Mouse (Mus musculus): Measurements from ENCODE around the gene Tenm4. TPM values are rescaled to one million over a fixed set of nuclear protein-coding genes. Genes with fewer than 3 reads are reported as not detected.

The Tenm4 gene
- total and polyA plus RNA-seq, 2 experiments: 0.09 to 0.11 TPM

DNA sequence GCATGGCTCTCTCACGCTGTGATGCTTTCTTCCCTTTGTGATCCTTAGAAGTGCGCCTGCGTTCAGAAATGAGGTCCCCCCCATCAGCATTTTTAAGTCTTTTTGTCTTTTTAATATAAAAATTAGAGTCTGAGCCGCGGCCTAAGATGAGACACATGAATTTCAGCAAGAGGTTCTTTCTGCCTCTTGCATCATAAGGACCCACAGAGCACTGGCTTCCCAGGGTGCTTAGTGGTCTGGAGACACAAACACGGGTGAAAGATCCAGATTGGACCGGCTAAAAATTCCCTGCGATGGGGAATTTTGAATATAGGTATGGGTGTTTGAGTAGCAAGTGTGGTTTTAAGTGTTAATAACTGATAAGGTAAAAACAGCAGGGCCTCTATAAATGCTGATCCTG lies 5.7 kb downstream of the Tenm4 start:
- H3K9ac ChIP-seq (ENCODE audit: low read depth, low read length): no peak overlapping the region
- H3K4me1 ChIP-seq (ENCODE audit: control insufficient read depth, insufficient read depth, low read length): no peaks in the 10 kb centered on the region
- no peaks in the 10 kb centered on the region for H3K36me3 ChIP-seq (ENCODE audit: control insufficient read depth, insufficient read depth, low read length)
- no peak for DNase-seq (ENCODE audit: extremely low read depth, low read depth, low spot score)
- TF ChIP-seq CTCF (IDR thresholded peaks at IDR 0.05; ENCODE audit: low read depth, low read length) (no peak), POLR2A (IDR thresholded peaks at IDR 0.05; ENCODE audit: extremely low read depth, insufficient read depth, low read length) (no peak)
- WGBS: 83% methylated on average over 8 of the region's 8 CpGs
- no peaks in the 10 kb centered on the region for H3K79me2 ChIP-seq (ENCODE audit: control insufficient read depth, insufficient read depth, low read length)
- H3K27ac ChIP-seq (replicated peaks; ENCODE audit: insufficient read depth, low read depth, low read length): no peak overlapping the region
- no peak overlapping the region for H3K4me3 ChIP-seq (ENCODE audit: insufficient read depth, low read depth, low read length)
- no peaks in the 10 kb centered on the region for H3K27me3 ChIP-seq (ENCODE audit: control insufficient read depth, insufficient read depth, low read length)

DNA sequence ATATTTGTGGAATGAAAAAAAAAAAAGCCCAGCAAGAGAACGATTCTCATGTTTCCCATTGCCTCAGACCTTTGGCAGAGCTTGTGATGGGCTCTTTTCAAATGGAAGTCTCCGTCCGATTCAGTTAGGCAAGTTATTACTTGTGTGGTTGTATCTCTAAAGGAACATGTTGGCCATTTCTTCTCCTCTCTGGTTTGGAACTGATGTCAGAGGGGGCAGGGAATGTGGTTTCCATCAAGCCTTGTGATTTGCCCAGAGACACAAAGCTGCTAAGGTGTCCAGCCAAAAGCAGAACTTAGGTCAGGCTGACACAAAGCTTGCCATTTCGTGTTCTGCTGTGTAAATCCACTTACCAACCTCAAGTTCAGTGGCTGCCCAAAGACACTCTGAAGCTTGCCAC lies 10.7 kb downstream of the Tenm4 start:
- no peaks in the 10 kb centered on the region for H3K27me3 ChIP-seq (ENCODE audit: control insufficient read depth, insufficient read depth, low read length)
- 81% methylated on average over 4 of the region's 4 CpGs for WGBS
- TF ChIP-seq CTCF (IDR thresholded peaks at IDR 0.05; ENCODE audit: low read depth, low read length) (no peak), POLR2A (IDR thresholded peaks at IDR 0.05; ENCODE audit: extremely low read depth, insufficient read depth, low read length) (no peak)
- no peak overlapping the region for H3K9ac ChIP-seq (ENCODE audit: low read depth, low read length)
- no peak for DNase-seq (ENCODE audit: extremely low read depth, low read depth, low spot score)
- H3K4me3 ChIP-seq (ENCODE audit: insufficient read depth, low read depth, low read length): no peak overlapping the region
- H3K36me3 ChIP-seq (ENCODE audit: control insufficient read depth, insufficient read depth, low read length): no peaks in the 10 kb centered on the region
- H3K27ac ChIP-seq (replicated peaks; ENCODE audit: insufficient read depth, low read depth, low read length): no peak overlapping the region
- H3K79me2 ChIP-seq (ENCODE audit: control insufficient read depth, insufficient read depth, low read length): no peaks in the 10 kb centered on the region
- H3K4me1 ChIP-seq (ENCODE audit: control insufficient read depth, insufficient read depth, low read length): no peaks in the 10 kb centered on the region

DNA sequence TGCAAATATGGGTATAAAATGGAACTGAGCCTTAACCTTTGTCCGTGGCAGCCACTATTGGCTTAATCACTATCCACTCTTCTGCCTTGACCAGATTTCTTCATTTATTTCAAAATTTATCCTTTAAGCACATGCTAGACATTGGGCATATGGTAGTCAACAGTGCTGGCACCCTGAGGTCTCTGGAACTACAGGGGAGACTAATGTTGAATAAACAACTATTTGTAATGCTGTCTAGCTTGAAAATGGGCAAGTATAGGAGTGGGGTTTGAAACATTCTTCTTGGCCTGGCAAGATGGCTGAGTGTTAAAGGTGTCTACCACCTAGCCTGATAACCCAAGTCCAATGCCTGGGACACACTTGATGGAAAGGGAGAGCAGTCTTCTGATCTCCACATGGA lies 12.1 kb downstream of the Tenm4 start:
- no peak for DNase-seq (ENCODE audit: extremely low read depth, low read depth, low spot score)
- TF ChIP-seq POLR2A (IDR thresholded peaks at IDR 0.05; ENCODE audit: extremely low read depth, insufficient read depth, low read length): no peak
- no peak for TF ChIP-seq CTCF (IDR thresholded peaks at IDR 0.05; ENCODE audit: low read depth, low read length)
- H3K4me3 ChIP-seq (ENCODE audit: insufficient read depth, low read depth, low read length): no peak overlapping the region
- WGBS: 98% methylated on average over 1 of the region's 1 CpGs
- no peaks in the 10 kb centered on the region for H3K4me1 ChIP-seq (ENCODE audit: control insufficient read depth, insufficient read depth, low read length)
- no peaks in the 10 kb centered on the region for H3K79me2 ChIP-seq (ENCODE audit: control insufficient read depth, insufficient read depth, low read length)
- H3K27ac ChIP-seq (replicated peaks; ENCODE audit: insufficient read depth, low read depth, low read length): no peak overlapping the region
- H3K27me3 ChIP-seq (ENCODE audit: control insufficient read depth, insufficient read depth, low read length): no peaks in the 10 kb centered on the region
- no peak overlapping the region for H3K9ac ChIP-seq (ENCODE audit: low read depth, low read length)
- H3K36me3 ChIP-seq (ENCODE audit: control insufficient read depth, insufficient read depth, low read length): no peaks in the 10 kb centered on the region

DNA sequence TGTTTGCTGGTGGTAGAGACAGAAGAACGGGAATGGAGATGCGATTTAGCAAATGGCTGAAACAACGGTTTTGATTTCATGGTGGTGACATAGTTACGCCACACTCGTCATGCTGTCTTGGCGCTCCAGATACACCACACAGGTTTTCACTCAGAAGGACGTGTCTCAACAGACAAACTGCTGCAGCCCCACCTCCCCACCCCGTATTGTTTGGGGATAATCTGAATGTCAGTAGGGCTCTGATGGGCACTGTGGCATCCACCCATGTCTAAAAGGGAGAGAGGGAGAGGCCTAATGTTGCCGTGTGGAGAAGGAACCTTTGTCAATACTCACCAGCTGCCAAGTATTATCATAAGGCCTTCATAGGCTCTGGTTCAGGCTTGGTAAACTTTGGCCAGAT lies 14.4 kb downstream of the Tenm4 start:
- H3K4me1 ChIP-seq (ENCODE audit: control insufficient read depth, insufficient read depth, low read length): no peaks in the 10 kb centered on the region
- no peaks in the 10 kb centered on the region for H3K36me3 ChIP-seq (ENCODE audit: control insufficient read depth, insufficient read depth, low read length)
- no peaks in the 10 kb centered on the region for H3K79me2 ChIP-seq (ENCODE audit: control insufficient read depth, insufficient read depth, low read length)
- H3K9ac ChIP-seq (ENCODE audit: low read depth, low read length): no peak overlapping the region
- no peak for TF ChIP-seq CTCF (IDR thresholded peaks at IDR 0.05; ENCODE audit: low read depth, low read length)
- no peak for TF ChIP-seq POLR2A (IDR thresholded peaks at IDR 0.05; ENCODE audit: extremely low read depth, insufficient read depth, low read length)
- whole genome bisulfite sequencing: 86% methylated on average over 9 of the region's 9 CpGs
- no peak overlapping the region for H3K27ac ChIP-seq (replicated peaks; ENCODE audit: insufficient read depth, low read depth, low read length)
- DNase-seq (ENCODE audit: extremely low read depth, low read depth, low spot score): no peak
- H3K4me3 ChIP-seq (ENCODE audit: insufficient read depth, low read depth, low read length): no peak overlapping the region
- H3K27me3 ChIP-seq (ENCODE audit: control insufficient read depth, insufficient read depth, low read length): no peaks in the 10 kb centered on the region

DNA sequence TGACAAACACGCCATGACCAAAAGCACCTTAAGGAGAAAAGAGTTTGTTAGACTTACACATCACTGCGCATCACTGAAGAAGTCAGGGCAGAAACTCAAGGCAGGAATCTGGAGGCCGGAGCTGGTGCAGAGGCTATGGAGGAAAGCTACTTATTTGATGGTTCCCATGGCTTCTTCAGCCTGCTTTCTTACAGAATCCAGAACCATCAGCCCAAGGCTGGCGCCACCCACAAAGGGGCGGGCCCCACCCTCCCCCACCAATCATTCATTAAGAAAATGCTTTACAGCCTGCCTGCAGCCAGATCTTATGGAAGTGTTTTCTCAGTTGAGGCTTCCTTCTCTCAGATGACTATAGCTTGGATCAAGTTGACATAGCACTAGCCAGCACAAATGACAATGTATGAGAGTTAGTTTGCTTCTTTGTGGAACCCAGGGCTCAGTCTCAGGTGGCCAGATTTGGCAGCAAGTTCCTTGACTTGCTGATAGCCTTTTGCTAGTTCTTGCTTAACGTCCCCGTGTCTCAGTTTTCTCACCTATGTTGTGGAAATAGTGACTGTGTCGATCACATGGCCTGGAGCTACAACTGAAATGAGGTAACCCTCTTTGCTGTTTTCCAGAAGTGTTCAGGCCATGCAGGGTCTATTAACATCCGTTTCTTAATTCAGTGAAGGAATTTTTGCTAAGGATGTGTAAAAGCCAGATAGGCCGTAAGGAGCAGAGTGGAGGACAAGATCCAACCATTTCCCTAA lies 32.9 kb downstream of the Tenm4 start:
- 72% methylated on average over 10 of the region's 10 CpGs for WGBS
- no peaks in the 10 kb centered on the region for H3K36me3 ChIP-seq (ENCODE audit: control insufficient read depth, insufficient read depth, low read length)
- no peak overlapping the region for H3K4me3 ChIP-seq (ENCODE audit: insufficient read depth, low read depth, low read length)
- no peaks in the 10 kb centered on the region for H3K4me1 ChIP-seq (ENCODE audit: control insufficient read depth, insufficient read depth, low read length)
- H3K27ac ChIP-seq (replicated peaks; ENCODE audit: insufficient read depth, low read depth, low read length): no peak overlapping the region
- TF ChIP-seq CTCF (IDR thresholded peaks at IDR 0.05; ENCODE audit: low read depth, low read length) (no peak), POLR2A (IDR thresholded peaks at IDR 0.05; ENCODE audit: extremely low read depth, insufficient read depth, low read length) (no peak)
- no peak for DNase-seq (ENCODE audit: extremely low read depth, low read depth, low spot score)
- no peaks in the 10 kb centered on the region for H3K79me2 ChIP-seq (ENCODE audit: control insufficient read depth, insufficient read depth, low read length)
- H3K9ac ChIP-seq (ENCODE audit: low read depth, low read length): no peak overlapping the region
- H3K27me3 ChIP-seq (ENCODE audit: control insufficient read depth, insufficient read depth, low read length): no peaks in the 10 kb centered on the region; the same call in 1 of the 2 replicates

DNA sequence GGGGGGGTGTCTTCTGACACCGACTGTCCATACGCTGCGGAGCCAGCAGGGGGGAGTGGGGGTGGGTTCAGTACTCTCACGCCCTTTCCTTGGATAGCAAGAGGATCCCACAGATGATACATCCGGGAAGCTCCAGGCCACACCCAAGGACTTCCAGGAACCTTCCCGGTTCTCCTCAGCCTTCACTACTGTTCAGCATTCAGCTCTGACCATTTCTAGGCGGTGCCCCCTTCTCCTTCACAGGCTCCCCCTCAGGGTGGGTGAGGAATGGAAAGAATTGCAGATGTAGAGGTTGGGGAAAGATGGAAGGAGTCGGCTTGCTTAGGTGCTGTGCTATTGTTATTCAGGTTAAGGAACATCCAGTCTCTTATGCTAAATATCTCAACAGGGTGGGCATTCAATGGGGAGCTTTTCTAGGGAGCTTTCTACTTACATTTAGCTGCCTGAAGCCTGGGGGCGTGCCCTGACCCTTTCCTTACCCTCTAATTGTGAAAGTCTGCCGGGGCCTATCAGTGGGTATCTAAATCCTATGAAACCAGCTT lies 33.8 kb downstream of the Tenm4 start:
- no peaks in the 10 kb centered on the region; the same call in 1 of the 2 replicates for H3K27me3 ChIP-seq (ENCODE audit: control insufficient read depth, insufficient read depth, low read length)
- no peaks in the 10 kb centered on the region for H3K79me2 ChIP-seq (ENCODE audit: control insufficient read depth, insufficient read depth, low read length)
- WGBS: 34% methylated on average over 10 of the region's 10 CpGs
- no peak overlapping the region for H3K27ac ChIP-seq (replicated peaks; ENCODE audit: insufficient read depth, low read depth, low read length)
- H3K9ac ChIP-seq (ENCODE audit: low read depth, low read length): no peak overlapping the region
- H3K4me1 ChIP-seq (ENCODE audit: control insufficient read depth, insufficient read depth, low read length): no peaks in the 10 kb centered on the region
- H3K36me3 ChIP-seq (ENCODE audit: control insufficient read depth, insufficient read depth, low read length): no peaks in the 10 kb centered on the region
- no peak for DNase-seq (ENCODE audit: extremely low read depth, low read depth, low spot score)
- no peak for TF ChIP-seq CTCF (IDR thresholded peaks at IDR 0.05; ENCODE audit: low read depth, low read length)
- TF ChIP-seq POLR2A (IDR thresholded peaks at IDR 0.05; ENCODE audit: extremely low read depth, insufficient read depth, low read length): no peak
- no peak overlapping the region for H3K4me3 ChIP-seq (ENCODE audit: insufficient read depth, low read depth, low read length)

Data from liver, adult 2 months (tissue).